Mouse (Mus musculus): ENCODE data around the gene Scgb2b12. TPM values are rescaled to one million over a fixed set of nuclear protein-coding genes. Genes with fewer than 3 reads are reported as not detected.
"Not testable (repeated sequence)": the region's sequence is repeated elsewhere in the genome, so short reads cannot be mapped to it uniquely, and the experiment has no call there.

Gene Scgb2b12
- total RNA-seq (2022): not detected

GRCm38 (mm10) chr7:32327145-32327544 is at the start of gene Scgb2b12:
TSS of gene Scgb2b12 (minus strand) at chr7:32327245.
- DNase-seq (ENCODE audit: low spot score in 2 of 2): not testable (repeated sequence)

- not testable (repeated sequence) for DNase-seq (ENCODE audit: low spot score in 2 of 2)
These were observed 6.8 kb upstream of the Scgb2b12 start, which contains the start of gene Scgb1b12 for GRCm38 (mm10) chr7:32333882-32334281. TSS of gene Scgb1b12 (plus strand) at chr7:32334182.

Other genes starting within 250 kb of the Scgb2b12 start
- not detected for gene Scgb1b10, start 226.4 kb downstream of the Scgb2b12 start, total RNA-seq (2022)
- gene Scgb2b11, start 116.1 kb downstream of the Scgb2b12 start, total RNA-seq (2022): not detected
- gene Scgb1b11, start 104.4 kb downstream of the Scgb2b12 start, total RNA-seq (2022): not detected
- not detected for gene Scgb1b12, start 6.9 kb upstream of the Scgb2b12 start, total RNA-seq (2022)
- gene Scgb1b29, start 114.3 kb upstream of the Scgb2b12 start, total RNA-seq (2022): not detected